Mouse (Mus musculus) embryonic facial prominence, embryonic 11.5 days (tissue): Measurements from ENCODE around the gene Vmn1r17. TPM values are rescaled to one million over a fixed set of nuclear protein-coding genes. Genes with fewer than 3 reads are reported as not detected.

Experiments used
- polyA plus RNA-seq: library from polyadenylated mRNA; unstranded; fragments of >200 nt; fragmentation: Nextera tagmentation; extraction: Ambion mirVana; gene quantifications from 2 replicates; pipeline ENCODE4 v1.2.1, GENCODE M21; 2014

The Vmn1r17 gene
- polyA plus RNA-seq, 1 experiment from 2014 or later: not detected

Other genes with a start within 250 kb of the Vmn1r17 start
- gene Vmn1r11, start 230.3 kb downstream of the Vmn1r17 start, polyA plus RNA-seq: not detected in 2 replicates
- gene Vmn1r12, start 206.8 kb downstream of the Vmn1r17 start, polyA plus RNA-seq: not detected in 2 replicates
- not detected in 2 replicates for gene Vmn1r13, start 160.4 kb downstream of the Vmn1r17 start, polyA plus RNA-seq
- not detected in 2 replicates for gene Vmn1r14, start 132.0 kb downstream of the Vmn1r17 start, polyA plus RNA-seq
- gene Vmn1r15, start 105.8 kb downstream of the Vmn1r17 start, polyA plus RNA-seq: not detected in 2 replicates
- gene Vmn1r16, start 34.2 kb downstream of the Vmn1r17 start, polyA plus RNA-seq: not detected in 2 replicates
- gene Vmn1r18, start 32.1 kb upstream of the Vmn1r17 start, polyA plus RNA-seq: not detected in 2 replicates
- gene Vmn1r19, start 40.1 kb upstream of the Vmn1r17 start, polyA plus RNA-seq: not detected in 2 replicates
- not detected in 2 replicates for gene Vmn1r20, start 65.2 kb upstream of the Vmn1r17 start, polyA plus RNA-seq
- gene Ppm1k, start 171.7 kb upstream of the Vmn1r17 start, polyA plus RNA-seq: 4.3 and 4.4 TPM in 2 replicates
- gene Herc6, start 217.3 kb upstream of the Vmn1r17 start, polyA plus RNA-seq: 3.5 and 3.8 TPM in 2 replicates